Mouse (Mus musculus): ENCODE measurements around the gene Tle3.

- TF ChIP-seq CTCF (IDR thresholded peaks at IDR 0.05; ENCODE audit: low read depth), result no peak
- no peak for TF ChIP-seq EP300 (optimal IDR thresholded peaks at IDR 0.05)
Observed at GRCm38 (mm10) chr9:61330747-61331146, 41.4 kb upstream of the Tle3 start.
